Mouse (Mus musculus) hindbrain, embryonic 15.5 days (tissue): ENCODE results near the gene Tmem25. TPM values are rescaled to one million over a fixed set of nuclear protein-coding genes. Genes with fewer than 3 reads are reported as not detected.
"Not testable (repeated sequence)": the region's sequence is repeated elsewhere in the genome, so short reads cannot be mapped to it uniquely, and the experiment has no call there.

ENCODE experiments used
- ATAC-seq: fragments of 200-750 bp; cut with Nextera tagmentation; 2 replicates; pipeline ENCODE4 v1.8.0; 2017; ENCODE audit warnings: low read depth, moderate number of reproducible peaks, moderate TSS enrichment; ENCODE audit not compliant: low FRiP score
- H3K27ac ChIP-seq: fragments of 300-500 bp; sonication (generic); replicated peaks from 2 replicates; pipeline ENCODE4 v1.5.1; 2015; ENCODE audit warnings: mild to moderate bottlenecking, inconsistent platforms
- H3K27me3 ChIP-seq: fragments of 300-500 bp; sonication (generic); 2 replicates; pipeline ENCODE4 v1.6.1; 2015; ENCODE audit warnings: control low read depth, inconsistent platforms
- H3K36me3 ChIP-seq: fragments of 300-500 bp; sonication (generic); 2 replicates; pipeline ENCODE4 v1.6.1; 2015; ENCODE audit warnings: control low read depth, inconsistent platforms
- H3K4me1 ChIP-seq: fragments of 300-500 bp; sonication (generic); replicated peaks from 2 replicates; pipeline ENCODE4 v1.6.1; 2015; ENCODE audit warnings: control low read depth, inconsistent platforms
- H3K4me2 ChIP-seq: fragments of 300-500 bp; sonication (generic); 2 replicates; pipeline ENCODE4 v1.6.1; 2015; ENCODE audit warnings: moderate library complexity, mild to moderate bottlenecking, inconsistent platforms
- H3K4me3 ChIP-seq: fragments of 300-500 bp; sonication (generic); 2 replicates; pipeline ENCODE4 v1.5.1; 2015; ENCODE audit warnings: mild to moderate bottlenecking, inconsistent platforms
- H3K9ac ChIP-seq: fragments of 300-500 bp; sonication (generic); 2 replicates; pipeline ENCODE4 v1.6.1; 2015; ENCODE audit warnings: inconsistent platforms
- H3K9me3 ChIP-seq: fragments of 300-500 bp; sonication (generic); 2 replicates; pipeline ENCODE4 v1.6.1; 2016; ENCODE audit warnings: control low read depth, inconsistent platforms
- WGBS: fragments of 180-500 bp; shearing (Covaris S2); methylation state at CpG from one replicate; pipeline ENCODE4 v1.1.7; 2015; 5-methylcytosine and 5-hydroxymethylcytosine counted together
- polyA plus RNA-seq: library from polyadenylated mRNA; unstranded; fragments of >200 nt; fragmentation: Nextera tagmentation; extraction: Ambion mirVana; gene quantifications from 2 replicates; pipeline ENCODE4 v1.2.1, GENCODE M21; 2015

Tmem25 gene
- polyA plus RNA-seq, 1 experiment from 2014 or later: 22.7 TPM

DNA sequence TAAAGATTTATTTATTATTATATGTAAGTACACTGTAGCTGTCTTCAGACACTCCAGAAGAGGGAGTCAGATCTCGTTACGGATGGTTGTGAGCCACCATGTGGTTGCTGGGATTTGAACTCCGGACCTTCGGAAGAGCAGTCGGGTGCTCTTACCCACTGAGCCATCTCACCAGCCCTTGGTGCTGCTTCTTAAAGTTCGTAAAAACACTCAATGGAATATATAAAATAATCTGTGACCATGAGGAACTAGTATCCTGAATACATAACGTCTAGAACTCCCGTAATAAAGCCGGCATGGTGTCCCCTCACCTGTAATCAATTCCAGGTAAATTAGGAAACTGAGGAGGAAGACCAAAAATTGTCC is 31.1 kb downstream of the Tmem25 start:
- Histone ChIP-seq H3K4me1 (peaks cover 29% of the 10 kb centered on the region), H3K4me2 (peak overlapping the region; percentile 73), H3K4me3 (peak overlapping the region; percentile 99), H3K27ac (peak overlapping the region; percentile 97)
- not testable (repeated sequence) for ATAC-seq, H3K27me3 ChIP-seq, H3K36me3 ChIP-seq, H3K9me3 ChIP-seq, H3K9ac ChIP-seq
- 48% methylated on average over 7 of the region's 9 CpGs for WGBS

DNA sequence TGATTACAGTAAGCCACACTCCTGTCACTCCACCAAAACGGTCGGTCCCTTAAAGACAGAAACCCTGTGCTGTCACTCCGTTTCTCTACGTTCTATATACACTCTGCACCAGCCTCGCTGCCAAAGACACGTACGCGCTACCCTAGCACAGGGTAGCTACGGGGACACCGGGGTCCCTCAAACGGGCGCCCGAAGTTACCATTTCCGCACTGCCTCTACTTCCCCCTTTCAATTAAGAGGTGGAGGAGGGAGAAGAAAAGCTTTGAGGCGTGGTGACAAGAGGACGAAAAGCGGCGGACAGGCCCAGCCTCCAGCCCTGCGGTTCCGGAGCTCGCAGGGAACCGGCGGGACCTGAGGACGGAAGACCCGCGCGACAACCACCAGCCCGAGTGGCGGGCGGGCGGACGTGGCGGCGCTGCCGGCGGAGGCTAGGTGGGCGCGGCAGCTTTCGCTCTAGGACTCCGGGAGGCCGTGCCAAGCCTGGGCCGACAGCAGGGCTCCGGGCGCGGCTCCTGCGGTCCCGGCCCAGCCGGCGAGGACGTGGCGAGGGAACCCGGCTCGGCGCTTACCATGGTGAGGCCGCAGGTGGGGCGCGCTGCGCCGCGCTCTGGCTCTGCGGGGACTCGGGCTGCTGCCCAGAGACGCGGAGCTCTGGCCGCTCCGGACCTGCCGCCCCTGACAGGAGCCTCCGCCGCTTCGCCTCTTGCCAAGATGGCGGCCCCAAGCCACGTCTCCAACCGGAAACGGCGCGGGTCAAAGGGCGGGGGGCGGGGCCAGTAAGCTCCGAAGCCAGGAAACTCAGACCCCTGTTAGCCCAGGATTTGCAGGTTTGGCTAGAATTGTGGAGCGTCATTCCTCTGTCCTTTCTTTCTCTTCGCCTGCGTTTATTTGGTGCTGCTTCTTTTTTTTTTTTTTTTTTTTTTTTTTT is 31.7 kb downstream of the Tmem25 start, which contains the start of the genes Arcn1 and Ift46:
Arcn1 (minus strand) TSS at position 745 of the 928 bp plus-strand sequence.
Ift46 (plus strand) TSS at position 808 of the 928 bp plus-strand sequence.
- no peaks in the 10 kb centered on the region for H3K27me3 ChIP-seq
- H3K27ac ChIP-seq: peak within 1 kb of the TSS; percentile 97
- peak; percentile 93 for ATAC-seq
- peak within 1 kb of the TSS; percentile 98 for H3K9ac ChIP-seq
- WGBS: under 1% methylated on average over 74 of the region's 82 CpGs
- peak within 1 kb of the TSS; percentile 99 for H3K4me3 ChIP-seq
- H3K36me3 ChIP-seq: no peaks in the 10 kb centered on the region
- H3K4me1 ChIP-seq: peaks cover 29% of the 10 kb centered on the region
- H3K4me2 ChIP-seq: peak within 1 kb of the TSS; percentile 73
- no peaks in the 10 kb centered on the region for H3K9me3 ChIP-seq

GRCm38 (mm10) chr9:44760873-44761272 is 38.2 kb downstream of the Tmem25 start:
- Histone ChIP-seq H3K27ac (no peak overlapping the region), H3K9me3 (no peaks in the 10 kb centered on the region), H3K4me2 (no peak overlapping the region), H3K36me3 (peaks cover 28% of the 10 kb centered on the region), H3K4me1 (peaks cover 18% of the 10 kb centered on the region), H3K9ac (no peak overlapping the region), H3K27me3 (no peaks in the 10 kb centered on the region), H3K4me3 (no peak overlapping the region)
- WGBS: 83% methylated on average over 2 of the region's 2 CpGs
- no peak for ATAC-seq

DNA sequence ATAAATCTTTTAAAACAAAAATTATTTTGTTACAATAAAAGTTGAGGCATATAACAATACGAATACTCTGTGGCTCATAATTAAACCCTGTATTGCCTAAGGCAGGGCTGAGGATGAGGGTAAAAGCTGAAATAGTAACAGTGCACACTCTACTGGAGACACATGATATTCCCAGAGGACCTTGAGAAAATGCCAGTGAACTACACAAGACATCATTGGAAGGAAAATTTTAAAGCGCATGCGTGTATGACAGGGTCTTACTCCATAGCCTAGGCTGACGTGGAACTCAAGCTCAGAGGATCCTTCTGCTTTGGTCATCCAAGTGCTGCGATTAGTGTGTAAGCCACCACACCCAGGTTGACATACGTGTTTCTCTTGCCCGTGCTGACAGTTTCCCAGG is 50.6 kb downstream of the Tmem25 start:
- no peaks in the 10 kb centered on the region for H3K4me1 ChIP-seq
- ATAC-seq: no peak
- 96% methylated on average over 7 of the region's 7 CpGs for WGBS
- H3K4me3 ChIP-seq: no peak overlapping the region
- H3K36me3 ChIP-seq: peaks cover 88% of the 10 kb centered on the region
- H3K4me2 ChIP-seq: no peak overlapping the region
- H3K27me3 ChIP-seq: no peaks in the 10 kb centered on the region
- H3K9ac ChIP-seq: no peak overlapping the region
- no peaks in the 10 kb centered on the region for H3K9me3 ChIP-seq
- H3K27ac ChIP-seq: no peak overlapping the region

DNA sequence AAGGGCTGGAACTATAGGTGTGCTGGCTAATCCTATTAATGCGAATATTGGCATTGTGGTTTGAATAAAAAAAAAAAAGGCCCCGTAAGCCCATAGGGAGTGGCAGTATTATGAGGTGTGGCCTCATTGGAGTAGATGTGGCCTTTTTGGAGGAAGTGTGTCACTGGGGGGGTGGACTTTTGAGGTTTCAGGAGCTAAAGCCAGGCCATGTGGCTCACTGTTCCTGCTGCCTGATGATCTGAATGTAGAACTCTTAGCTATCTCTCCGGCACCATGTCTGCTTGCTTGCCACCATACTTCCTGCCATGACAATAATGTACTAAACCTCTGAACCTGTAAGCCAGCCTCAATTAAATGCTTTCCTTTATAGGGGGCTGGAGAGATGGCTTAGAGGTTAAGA is 51.8 kb downstream of the Tmem25 start:
- 97% methylated on average over 3 of the region's 3 CpGs for WGBS
- Histone ChIP-seq H3K4me1 (no peaks in the 10 kb centered on the region), H3K4me2 (no peak overlapping the region), H3K4me3 (no peak overlapping the region), H3K27ac (no peak overlapping the region), H3K27me3 (no peaks in the 10 kb centered on the region), H3K9me3 (no peaks in the 10 kb centered on the region), H3K36me3 (peaks cover 89% of the 10 kb centered on the region), H3K9ac (no peak overlapping the region)
- ATAC-seq: no peak

- Histone ChIP-seq H3K9me3 (no peaks in the 10 kb centered on the region), H3K36me3 (peaks cover 83% of the 10 kb centered on the region), H3K9ac (no peak overlapping the region), H3K4me1 (no peaks in the 10 kb centered on the region), H3K27ac (no peak overlapping the region), H3K4me2 (no peak overlapping the region), H3K4me3 (no peak overlapping the region), H3K27me3 (no peaks in the 10 kb centered on the region)
- ATAC-seq: no peak
- 93% methylated on average over 3 of the region's 3 CpGs for WGBS
These were observed 52.4 kb downstream of the Tmem25 start for GRCm38 (mm10) chr9:44746666-44747065.

- WGBS: 95% methylated on average over 7 of the region's 7 CpGs
- Histone ChIP-seq H3K4me1 (no peaks in the 10 kb centered on the region), H3K36me3 (peaks cover 71% of the 10 kb centered on the region)
These were observed 53.7 kb downstream of the Tmem25 start for GRCm38 (mm10) chr9:44745371-44745770.

More at GRCm38 (mm10) chr9:44745371-44745770, 53.7 kb downstream of the Tmem25 start:
- Histone ChIP-seq H3K27me3 (no peaks in the 10 kb centered on the region), H3K4me3 (no peak overlapping the region), H3K9ac (no peak overlapping the region), H3K4me2 (no peak overlapping the region), H3K9me3 (no peaks in the 10 kb centered on the region), H3K27ac (no peak overlapping the region)
- ATAC-seq: no peak

Other genes with a start within 250 kb of the Tmem25 start
- 0.09 TPM in 1 of 2 replicates, not detected in the other for gene Cxcr5, start 237.4 kb downstream of the Tmem25 start, polyA plus RNA-seq
- gene Ddx6, start 194.4 kb downstream of the Tmem25 start, polyA plus RNA-seq: 13.6 and 18.5 TPM in 2 replicates
- not detected in 2 replicates for gene Treh, start 126.1 kb downstream of the Tmem25 start, polyA plus RNA-seq
- 46.4 and 46.8 TPM in 2 replicates for gene Phldb1, start 64.1 kb downstream of the Tmem25 start, polyA plus RNA-seq
- gene Arcn1, start 31.5 kb downstream of the Tmem25 start, polyA plus RNA-seq: 130 and 135 TPM in 2 replicates
- gene Ift46, start 31.4 kb downstream of the Tmem25 start, polyA plus RNA-seq: 153 and 158 TPM in 2 replicates
- gene Ttc36, start 3.8 kb upstream of the Tmem25 start, polyA plus RNA-seq: 0.26 and 0.42 TPM in 2 replicates
- gene Kmt2a, start 82.0 kb upstream of the Tmem25 start, polyA plus RNA-seq: 23.2 and 25.9 TPM in 2 replicates
- gene Atp5l, start 121.4 kb upstream of the Tmem25 start, polyA plus RNA-seq: 802 and 842 TPM in 2 replicates
- gene Ube4a, start 166.3 kb upstream of the Tmem25 start, polyA plus RNA-seq: 34.6 and 35.1 TPM in 2 replicates
- not detected in 2 replicates for gene Cd3g, start 181.1 kb upstream of the Tmem25 start, polyA plus RNA-seq
- not detected in 2 replicates for gene Cd3d, start 182.5 kb upstream of the Tmem25 start, polyA plus RNA-seq
- gene Cd3e, start 210.3 kb upstream of the Tmem25 start, polyA plus RNA-seq: 0.18 TPM in 1 of 2 replicates, not detected in the other
- gene Mpzl2, start 240.5 kb upstream of the Tmem25 start, polyA plus RNA-seq: 2.6 and 3.3 TPM in 2 replicates